Mouse (Mus musculus) lung, adult 2 months (tissue): ENCODE data around the gene Slc22a3.

Source experiments
- CTCF ChIP-seq: fragments of 200-500 bp; IDR thresholded peaks from 2 replicates; pipeline ENCODE4 v1.5.1; 2011; ENCODE audit warnings: mild to moderate bottlenecking, low read length, control low read depth; ENCODE audit not compliant: insufficient read depth
- POLR2A ChIP-seq: fragments of 200-500 bp; IDR thresholded peaks from 2 replicates; pipeline ENCODE4 v1.6.1; 2011; ENCODE audit warnings: low read depth, mild to moderate bottlenecking, control low read depth, low read length, borderline replicate concordance; ENCODE audit errors: extremely low read depth

DNA sequence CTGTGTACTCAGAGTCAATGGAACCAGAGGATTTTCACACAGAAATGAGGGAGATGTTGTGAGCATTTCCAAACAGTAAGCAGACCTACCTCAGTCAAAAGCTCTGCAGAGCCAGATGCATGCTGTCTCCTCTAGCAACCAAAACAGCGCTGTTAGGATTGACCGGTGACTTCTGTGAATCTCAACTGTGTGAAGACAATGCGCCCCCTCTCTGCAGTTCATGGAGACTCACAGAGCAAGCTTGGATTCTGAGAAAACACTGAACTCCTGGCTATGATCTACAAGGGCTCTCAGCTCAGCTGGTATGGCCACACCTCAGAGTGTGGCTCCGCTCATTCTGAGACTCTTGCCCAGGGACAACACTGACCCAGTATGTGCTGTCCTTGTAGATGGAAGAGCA, 56.3 kb downstream of the Slc22a3 start:
- no peak for TF ChIP-seq CTCF
- no peak for TF ChIP-seq POLR2A
